8 mouse cellular contexts compared by ENCODE assay signal in the genomic region with DNA sequence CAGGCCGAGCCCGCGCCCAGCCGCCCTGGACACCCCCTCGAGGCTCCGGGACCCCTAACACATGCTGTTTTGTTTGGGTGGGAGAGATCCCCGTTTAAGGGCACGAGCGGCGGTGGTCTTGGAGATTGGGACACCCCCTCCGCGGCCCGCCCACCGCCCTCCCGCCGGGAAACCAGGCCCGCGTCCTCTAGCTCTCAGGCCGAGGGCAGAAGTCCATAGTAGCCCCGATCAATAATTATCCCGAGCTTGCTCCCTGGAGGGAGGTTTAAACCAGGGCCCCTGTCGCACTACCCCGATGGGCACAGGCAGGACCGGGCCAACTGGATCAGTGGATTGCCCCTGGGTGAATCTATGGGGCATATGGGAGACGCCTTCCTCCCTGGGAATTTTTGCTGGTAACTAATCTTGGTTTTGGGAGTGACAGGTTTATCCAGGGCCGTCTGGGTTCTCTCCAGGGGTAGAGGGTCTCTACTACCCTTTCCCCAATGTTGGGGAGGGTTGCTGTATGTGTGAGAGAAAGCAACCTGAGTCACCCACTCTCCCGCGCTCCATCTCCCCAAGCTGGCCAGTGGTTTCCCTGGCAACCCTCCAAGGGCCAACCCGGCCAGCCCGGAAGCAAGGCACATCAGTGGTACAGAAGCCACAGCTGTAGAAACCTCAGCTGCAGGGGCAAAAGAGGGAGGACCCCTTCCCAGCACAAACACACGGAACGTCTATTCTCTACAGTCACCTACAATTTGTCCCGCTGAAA. TPM values are rescaled to one million over a fixed set of nuclear protein-coding genes. Genes with fewer than 3 reads are reported as not detected.
DNase-seq lines count a peak whose midpoint lies in the region; TF ChIP-seq lines count a peak whose summit lies in the region.

No protein-coding gene starts in this region.

- peak overlapping the region; percentile 93 for H3ac ChIP-seq in C2C12 (ENCODE audit: control insufficient read depth, insufficient read length, low read depth)

- TF ChIP-seq CTCF in C2C12 (IDR thresholded peaks at IDR 0.05; ENCODE audit: control insufficient read depth, insufficient read depth, insufficient read length), result no peak
- no peak for TF ChIP-seq CTCF in lung, adult 2 months (IDR thresholded peaks at IDR 0.05; ENCODE audit: insufficient read depth, low read length)

- H3K36me3 ChIP-seq in C2C12 (ENCODE audit: control insufficient read depth, insufficient read depth), result no peaks in the 10 kb centered on the region

- H3K4me1 ChIP-seq in lung, adult 2 months (ENCODE audit: control insufficient read depth, insufficient read depth, low read length), result peaks cover 7% of the 10 kb centered on the region

- no peaks in the 10 kb centered on the region for H3K79me3 ChIP-seq in C2C12 (ENCODE audit: low read depth)

- DNase-seq in ZHBTc4 (ENCODE audit: low read depth, low spot score), result peak; percentile 38
- DNase-seq in embryo, embryonic 9.5 days (ENCODE audit: extremely low spot score), result peak; percentile 72
- peak; percentile 69 to 77 for DNase-seq in heart, adult 9 months (ENCODE audit: low spot score in 2 of 2)
- DNase-seq in kidney, adult 9 months, result peak; percentile 87
- DNase-seq in lung, adult 2 months, result peak; percentile 72
- peak; percentile 49 for DNase-seq in ovary, postnatal 10 days (ENCODE audit: low spot score)
- peak; percentile 36 to 69 for DNase-seq in urinary bladder, postnatal 36 days (ENCODE audit: low spot score in 2 of 2)

- no peak for TF ChIP-seq POLR2A in lung, adult 2 months (IDR thresholded peaks at IDR 0.05; ENCODE audit: borderline replicate concordance, extremely low read depth, low read depth, low read length)

- WGBS in lung, adult 2 months, result 3% methylated on average over 33 of the region's 33 CpGs

- H3K4me3 ChIP-seq in C2C12 (ENCODE audit: insufficient read depth, poor library complexity, severe bottlenecking), result peak overlapping the region; percentile 42
- H3K4me3 ChIP-seq in lung, adult 2 months (replicated peaks; ENCODE audit: extremely low read depth, low read depth, low read length), result peak overlapping the region; percentile 95

- H3K79me2 ChIP-seq in C2C12 (ENCODE audit: control insufficient read depth, insufficient read depth), result no peaks in the 10 kb centered on the region

- peaks cover 21% of the 10 kb centered on the region for H3K27me3 ChIP-seq in C2C12 (ENCODE audit: control insufficient read depth, insufficient read depth, insufficient read length)

TF ChIP-seq in C2C12, 6 proteins besides CTCF, POLR2A, EP300 and RAD21:
- TF ChIP-seq MYOG (IDR thresholded peaks at IDR 0.05; ENCODE audit: control insufficient read depth, extremely low read depth, insufficient read length) (no peak), MYOD1 (IDR thresholded peaks at IDR 0.05; ENCODE audit: control insufficient read depth, insufficient read length, low read depth) (no peak), FOSL1 (IDR thresholded peaks at IDR 0.05; ENCODE audit: insufficient read depth, low read length, poor library complexity, severe bottlenecking) (no peak)

RNA-seq across cellular contexts. Expression of gene Stat5b, which starts 0.4 kb away (rescaled TPM):
- 2.4 TPM for polyA plus RNA-seq in C2C12 (2012; fragmentation: generic; extraction: Trizol)
- polyA plus RNA-seq in lung, adult 2 months (2012; rRNA removed), result 38.8 and 44.7 TPM in 2 replicates

RNA-seq across cellular contexts. Expression of gene Stat5a, which starts 8.2 kb away (rescaled TPM):
- polyA plus RNA-seq in C2C12 (2012; fragmentation: generic; extraction: Trizol), result 13.3 TPM
- polyA plus RNA-seq in lung, adult 2 months (2012; rRNA removed), result 19.0 and 20.4 TPM in 2 replicates

Comparison
In these comparisons a context has a peak if more than half of its experiments do, and no peak if none do; other contexts are left out.
1. Peak in every context shown above with its lines: DNase-seq and H3K4me3 ChIP-seq.
2. RNA of gene Stat5b, which starts 0.4 kb away (polyA plus RNA-seq): 38.8 to 44.7 TPM in lung, adult 2 months; 2.4 TPM in C2C12 (single experiment); every median in the first group is over 10 times any median in the second.